Comparison of ENCODE assay signal across 20 mouse cellular contexts in the genomic region with DNA sequence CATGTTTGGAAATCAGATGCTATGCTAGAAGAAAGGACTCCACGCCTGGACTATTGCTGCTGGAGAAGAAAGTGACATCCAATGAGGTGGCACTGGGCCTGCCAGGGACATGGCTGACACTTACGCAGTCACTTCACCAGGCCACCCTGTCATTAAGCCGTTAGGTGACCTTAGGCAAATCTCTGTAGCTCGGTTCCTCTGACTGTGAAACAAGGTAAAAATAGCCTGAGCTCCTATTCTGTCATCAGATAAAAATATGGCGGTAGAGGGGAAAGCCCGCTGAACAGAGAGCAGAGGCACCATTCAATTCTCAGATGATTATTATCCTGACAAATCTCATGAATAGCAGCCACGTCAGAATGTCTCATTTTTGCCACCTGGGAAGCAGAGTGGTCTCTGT. TPM values are rescaled to one million over a fixed set of nuclear protein-coding genes. Genes with fewer than 3 reads are reported as not detected.
A peak's percentile ranks its signal among the peaks of the same experiment; 100 is the strongest.
DNase-seq lines count a peak whose midpoint lies in the region; ATAC-seq and TF ChIP-seq lines count a peak whose summit lies in the region.
"Had no signal": no experiment of that assay in that cellular context is flagged by ENCODE, and none has a peak within 500 bp of the region (broad histone marks: within the 10 kb centered on the region; RNA-seq: fewer than 3 reads in every experiment).

No protein-coding gene starts in this region.

- H3K4me1 ChIP-seq in heart, adult 2 months (ENCODE audit: control insufficient read depth, insufficient read depth, low read length): peaks cover 19% of the 10 kb centered on the region
- H3K4me1 ChIP-seq in hindbrain, embryonic 14.5 days (replicated peaks; ENCODE audit: control insufficient read depth, insufficient read depth, low read length): peaks cover 15% of the 10 kb centered on the region; the same call in 1 of the 2 replicates
- H3K4me1 ChIP-seq in hindbrain, embryonic 12.5 days: peaks cover 14% of the 10 kb centered on the region
- peaks cover 11% of the 10 kb centered on the region for H3K4me1 ChIP-seq in testis, adult 2 months (ENCODE audit: control insufficient read depth, insufficient read depth, low read length)
- H3K4me1 ChIP-seq in olfactory bulb, adult 2 months (ENCODE audit: control insufficient read depth, insufficient read depth, low read length): peaks cover 37% of the 10 kb centered on the region

- H3K4me2 ChIP-seq in hindbrain, embryonic 14.5 days (replicated peaks): no peak overlapping the region
- no peak overlapping the region for H3K4me2 ChIP-seq in hindbrain, embryonic 12.5 days (replicated peaks)
- H3K4me2 ChIP-seq: embryonic facial prominence, embryonic 13.5 days; liver, embryonic 13.5 days; neural tube, embryonic 12.5 days had no signal

- no peak for TF ChIP-seq EP300 in heart, adult 2 months (IDR thresholded peaks at IDR 0.05; ENCODE audit: insufficient read depth, low read depth, low read length)

- DNase-seq in heart, adult 2 months: no peak
- no peak for DNase-seq in heart, postnatal 36 days
- no peak for DNase-seq in hindbrain, embryonic 14.5 days (ENCODE audit: low spot score)
- DNase-seq in testis, postnatal 14 days (ENCODE audit: low spot score): no peak
- DNase-seq in adrenal gland, postnatal 4 days (ENCODE audit: low spot score in 2 of 2): no peak
- DNase-seq: cerebellum, adult 18-20 months; gastrocnemius, postnatal 14 days; left cerebral cortex, postnatal 4 days; liver, embryonic 13.5 days; lung, postnatal 10 days; thymus, adult 18-20 months had no signal

- no peak for ATAC-seq in hindbrain, embryonic 14.5 days (ENCODE audit: low FRiP score)
- no peak for ATAC-seq in hindbrain, embryonic 12.5 days (ENCODE audit: low FRiP score)
- ATAC-seq: activated CD4-positive, CD25-positive, alpha-beta regulatory T cell, adult 4 months; inflammation-experienced regulatory T-cells, adult 6 months had no signal

- TF ChIP-seq CTCF in heart, adult 2 months (IDR thresholded peaks at IDR 0.05): no peak
- TF ChIP-seq CTCF in testis, adult 2 months (IDR thresholded peaks at IDR 0.05; ENCODE audit: control insufficient read depth, insufficient read depth, insufficient replicate concordance, low read depth, low read length): no peak
- no peak for TF ChIP-seq CTCF in olfactory bulb, adult 2 months (IDR thresholded peaks at IDR 0.05; ENCODE audit: insufficient read depth, low read depth, low read length)

- H3K27me3 ChIP-seq in heart, adult 2 months (ENCODE audit: control insufficient read depth, insufficient read depth, low read length): no peaks in the 10 kb centered on the region
- H3K27me3 ChIP-seq in hindbrain, embryonic 14.5 days (ENCODE audit: control insufficient read depth, insufficient read depth, low read length): no peaks in the 10 kb centered on the region
- no peaks in the 10 kb centered on the region for H3K27me3 ChIP-seq in hindbrain, embryonic 12.5 days
- no peaks in the 10 kb centered on the region for H3K27me3 ChIP-seq in testis, adult 2 months (ENCODE audit: control insufficient read depth, insufficient read depth, low read length)
- H3K27me3 ChIP-seq: embryonic facial prominence, embryonic 13.5 days; liver, embryonic 13.5 days; neural tube, embryonic 12.5 days had no signal

- TF ChIP-seq POLR2A in heart, adult 2 months (IDR thresholded peaks at IDR 0.05; ENCODE audit: insufficient read depth, low read depth, low read length): no peak
- no peak for TF ChIP-seq POLR2A in testis, adult 2 months (IDR thresholded peaks at IDR 0.05; ENCODE audit: control insufficient read depth, low read depth, low read length)
- TF ChIP-seq POLR2A in olfactory bulb, adult 2 months (IDR thresholded peaks at IDR 0.05; ENCODE audit: insufficient read depth, low read depth, low read length): no peak

- H3K79me2 ChIP-seq in heart, adult 2 months (replicated peaks; ENCODE audit: control insufficient read depth, insufficient read depth, low read length): no peaks in the 10 kb centered on the region

- peak overlapping the region; percentile 15 for H3K27ac ChIP-seq in heart, adult 2 months
- H3K27ac ChIP-seq in hindbrain, embryonic 14.5 days: peak overlapping the region; percentile 32; the same call in 1 of the 2 replicates
- no peak overlapping the region for H3K27ac ChIP-seq in hindbrain, embryonic 12.5 days
- no peak overlapping the region for H3K27ac ChIP-seq in testis, adult 2 months (ENCODE audit: control insufficient read depth, insufficient read depth, low read depth, low read length)
- H3K27ac ChIP-seq in olfactory bulb, adult 2 months (ENCODE audit: insufficient read depth, low read depth, low read length): peak overlapping the region; percentile 29
- H3K27ac ChIP-seq: embryonic facial prominence, embryonic 13.5 days; kidney, postnatal 0 days; liver, embryonic 13.5 days; neural tube, embryonic 12.5 days had no signal

- H3K4me3 ChIP-seq in heart, adult 2 months: no peak overlapping the region
- no peak overlapping the region for H3K4me3 ChIP-seq in hindbrain, embryonic 14.5 days (replicated peaks; ENCODE audit: low read length)
- no peak overlapping the region for H3K4me3 ChIP-seq in hindbrain, embryonic 12.5 days
- H3K4me3 ChIP-seq in testis, adult 2 months (ENCODE audit: control insufficient read depth, low read depth, low read length): peak overlapping the region; percentile 65
- H3K4me3 ChIP-seq in olfactory bulb, adult 2 months (ENCODE audit: insufficient read depth, low read depth, low read length): no peak overlapping the region
- H3K4me3 ChIP-seq: embryonic facial prominence, embryonic 13.5 days; liver, embryonic 13.5 days; neural tube, embryonic 12.5 days had no signal

- intact Hi-C loops in heart, adult 2 months (cut with DNase I): loop anchor here (1.0 kb wide), 1 partner anchor 37 kb away; a partner anchor contains a TSS
- intact Hi-C loops in heart, postnatal 36 days (cut with DNase I): no loop called here

- H3K9me3 ChIP-seq in hindbrain, embryonic 14.5 days (ENCODE audit: control insufficient read depth, low read length): no peaks in the 10 kb centered on the region
- H3K9me3 ChIP-seq in hindbrain, embryonic 12.5 days (replicated peaks): 0 out of 2 replicates have a peak, but pooled peaks cover 4% of the 10 kb centered on the region
- H3K9me3 ChIP-seq: embryonic facial prominence, embryonic 13.5 days; liver, embryonic 13.5 days; neural tube, embryonic 12.5 days had no signal

- no peak overlapping the region for H3K9ac ChIP-seq in heart, adult 2 months (ENCODE audit: low read depth, low read length)
- no peak overlapping the region for H3K9ac ChIP-seq in hindbrain, embryonic 14.5 days
- H3K9ac ChIP-seq in hindbrain, embryonic 12.5 days: no peak overlapping the region
- H3K9ac ChIP-seq: embryonic facial prominence, embryonic 13.5 days; liver, embryonic 13.5 days; neural tube, embryonic 12.5 days had no signal

- peaks cover 2% of the 10 kb centered on the region; the same call in 1 of the 2 replicates for H3K36me3 ChIP-seq in heart, adult 2 months (ENCODE audit: control insufficient read depth, insufficient read depth, low read length)
- no peaks in the 10 kb centered on the region for H3K36me3 ChIP-seq in hindbrain, embryonic 14.5 days (replicated peaks; ENCODE audit: control insufficient read depth, insufficient read depth)
- no peaks in the 10 kb centered on the region for H3K36me3 ChIP-seq in hindbrain, embryonic 12.5 days
- H3K36me3 ChIP-seq in testis, adult 2 months (ENCODE audit: control insufficient read depth, insufficient read depth, low read length): no peaks in the 10 kb centered on the region
- H3K36me3 ChIP-seq: liver, embryonic 13.5 days; neural tube, embryonic 12.5 days had no signal

- WGBS in heart, adult 2 months: 24% methylated on average over 7 of the region's 7 CpGs
- 66% methylated on average over 7 of the region's 7 CpGs for WGBS in hindbrain, embryonic 14.5 days
- 74% methylated on average over 7 of the region's 7 CpGs for WGBS in hindbrain, embryonic 12.5 days
- 37% methylated on average over 7 of the region's 7 CpGs for WGBS in olfactory bulb, adult 2 months

RNA-seq across cellular contexts. Expression of a gene that starts 10.9 kb away (rescaled TPM):
- 1 to 10 TPM; 1.1 to 1.2 TPM for total RNA-seq in heart, adult 2 months (2021)
- polyA plus RNA-seq in heart, adult 2 months (2012; rRNA removed): 2.4 TPM in 2 replicates
- total RNA-seq in heart, postnatal 36 days (2021): 1 to 10 TPM; 1.3 to 2.2 TPM
- 0.20 and 0.31 TPM in 2 replicates for polyA plus RNA-seq in hindbrain, embryonic 14.5 days (2014; fragmentation: Nextera tagmentation; extraction: Ambion mirVana)
- polyA plus RNA-seq in hindbrain, embryonic 12.5 days (2016; fragmentation: Nextera tagmentation; extraction: Ambion mirVana): 0.25 TPM in 2 replicates
- 0.89 and 1.1 TPM in 2 replicates for polyA plus RNA-seq in testis, adult 2 months (2012; rRNA removed)
- polyA plus RNA-seq in olfactory bulb, adult 2 months (2012; ENCODE audit: insufficient read depth, insufficient read length, low replicate concordance, missing spikeins): not detected in 2 replicates
- total RNA-seq in adrenal gland, postnatal 4 days (2021): 1 to 10 TPM in 1 of 2 experiments, under 1 TPM in 1; 0.95 to 1.1 TPM
- polyA plus RNA-seq: forebrain, embryonic 11.5 days; inflammation-experienced regulatory T-cells, adult 6 months; liver, embryonic 13.5 days had no signal

RNA-seq across cellular contexts. Expression of a gene that starts 25.7 kb away (rescaled TPM):
- total RNA-seq in heart, adult 2 months (2021): 10 to 100 TPM; 21.5 to 27.9 TPM
- polyA plus RNA-seq in heart, adult 2 months (2012; rRNA removed): 44.4 and 57.0 TPM in 2 replicates
- total RNA-seq in heart, postnatal 36 days (2021): 10 to 100 TPM; 25.4 to 27.4 TPM
- polyA plus RNA-seq in hindbrain, embryonic 14.5 days (2014; fragmentation: Nextera tagmentation; extraction: Ambion mirVana): 7.3 and 9.6 TPM in 2 replicates
- polyA plus RNA-seq in hindbrain, embryonic 12.5 days (2016; fragmentation: Nextera tagmentation; extraction: Ambion mirVana): 9.1 and 10.7 TPM in 2 replicates
- 16.1 and 16.3 TPM in 2 replicates for polyA plus RNA-seq in testis, adult 2 months (2012; rRNA removed)
- polyA plus RNA-seq in olfactory bulb, adult 2 months (2012; ENCODE audit: insufficient read depth, insufficient read length, low replicate concordance, missing spikeins): not detected in 2 replicates
- 10 to 100 TPM; 19.2 to 27.9 TPM for total RNA-seq in adrenal gland, postnatal 4 days (2021)
- polyA plus RNA-seq: activated CD4-positive, CD25-positive, alpha-beta regulatory T cell, adult 4 months; inflammation-experienced regulatory T-cells, adult 6 months had no signal

RNA-seq across cellular contexts. Expression of a gene that starts 36.2 kb away (rescaled TPM):
- 10 to 100 TPM; 72.7 to 73.0 TPM for total RNA-seq in heart, adult 2 months (2021)
- 82.8 and 85.3 TPM in 2 replicates for polyA plus RNA-seq in heart, adult 2 months (2012; rRNA removed)
- 10 to 100 TPM; 73.3 to 84.1 TPM for total RNA-seq in heart, postnatal 36 days (2021)
- polyA plus RNA-seq in hindbrain, embryonic 14.5 days (2014; fragmentation: Nextera tagmentation; extraction: Ambion mirVana): 92.6 and 101 TPM in 2 replicates
- 41.6 and 43.3 TPM in 2 replicates for polyA plus RNA-seq in hindbrain, embryonic 12.5 days (2016; fragmentation: Nextera tagmentation; extraction: Ambion mirVana)
- polyA plus RNA-seq in testis, adult 2 months (2012; rRNA removed): 16.3 and 17.0 TPM in 2 replicates
- not detected in 2 replicates for polyA plus RNA-seq in olfactory bulb, adult 2 months (2012; ENCODE audit: insufficient read depth, insufficient read length, low replicate concordance, missing spikeins)
- 10 to 100 TPM; 83.0 to 91.7 TPM for total RNA-seq in adrenal gland, postnatal 4 days (2021)

RNA-seq across cellular contexts. Expression of a gene that starts 36.4 kb away (rescaled TPM):
- total RNA-seq in heart, adult 2 months (2021): 10 to 100 TPM; 12.7 to 14.2 TPM
- 4.4 and 7.4 TPM in 2 replicates for polyA plus RNA-seq in heart, adult 2 months (2012; rRNA removed)
- 10 to 100 TPM; 13.1 to 15.7 TPM for total RNA-seq in heart, postnatal 36 days (2021)
- polyA plus RNA-seq in hindbrain, embryonic 14.5 days (2014; fragmentation: Nextera tagmentation; extraction: Ambion mirVana): 42.1 and 45.6 TPM in 2 replicates
- polyA plus RNA-seq in hindbrain, embryonic 12.5 days (2016; fragmentation: Nextera tagmentation; extraction: Ambion mirVana): 36.8 and 40.9 TPM in 2 replicates
- polyA plus RNA-seq in testis, adult 2 months (2012; rRNA removed): 3.7 and 3.9 TPM in 2 replicates
- polyA plus RNA-seq in olfactory bulb, adult 2 months (2012; ENCODE audit: insufficient read depth, insufficient read length, low replicate concordance, missing spikeins): not detected in 2 replicates
- 10 to 100 TPM; 25.6 to 26.9 TPM for total RNA-seq in adrenal gland, postnatal 4 days (2021)

Comparison
In these comparisons a context has a peak if more than half of its experiments do, and no peak if none do; other contexts are left out.
1. H3K27ac ChIP-seq: peak in heart, adult 2 months (single experiment), hindbrain, embryonic 14.5 days (single experiment) and olfactory bulb, adult 2 months (single experiment); none in hindbrain, embryonic 12.5 days (single experiment) and testis, adult 2 months (single experiment).
2. RNA of a gene that starts 10.9 kb away (polyA plus RNA-seq): not detected in olfactory bulb, adult 2 months; 2.4 TPM in heart, adult 2 months, 0.89 to 1.1 TPM in testis, adult 2 months, 0.20 to 0.31 TPM in hindbrain, embryonic 14.5 days and 0.25 TPM in hindbrain, embryonic 12.5 days; every median in the first group is over 10 times any median in the second.